Mouse (Mus musculus) hindbrain, embryonic 15.5 days (tissue): ENCODE results near the gene Mutyh. TPM values are rescaled to one million over a fixed set of nuclear protein-coding genes. Genes with fewer than 3 reads are reported as not detected.
"Not testable (repeated sequence)": the region's sequence is repeated elsewhere in the genome, so short reads cannot be mapped to it uniquely, and the experiment has no call there.

Source experiments
- ATAC-seq: fragments of 200-750 bp; cut with Nextera tagmentation; 2 replicates; pipeline ENCODE4 v1.8.0; 2017; ENCODE audit warnings: low read depth, moderate number of reproducible peaks, moderate TSS enrichment; ENCODE audit not compliant: low FRiP score
- H3K27ac ChIP-seq: fragments of 300-500 bp; sonication (generic); replicated peaks from 2 replicates; pipeline ENCODE4 v1.5.1; 2015; ENCODE audit warnings: mild to moderate bottlenecking, inconsistent platforms
- H3K27me3 ChIP-seq: fragments of 300-500 bp; sonication (generic); 2 replicates; pipeline ENCODE4 v1.6.1; 2015; ENCODE audit warnings: control low read depth, inconsistent platforms
- H3K36me3 ChIP-seq: fragments of 300-500 bp; sonication (generic); 2 replicates; pipeline ENCODE4 v1.6.1; 2015; ENCODE audit warnings: control low read depth, inconsistent platforms
- H3K4me1 ChIP-seq: fragments of 300-500 bp; sonication (generic); replicated peaks from 2 replicates; pipeline ENCODE4 v1.6.1; 2015; ENCODE audit warnings: control low read depth, inconsistent platforms
- H3K4me2 ChIP-seq: fragments of 300-500 bp; sonication (generic); 2 replicates; pipeline ENCODE4 v1.6.1; 2015; ENCODE audit warnings: moderate library complexity, mild to moderate bottlenecking, inconsistent platforms
- H3K4me3 ChIP-seq: fragments of 300-500 bp; sonication (generic); 2 replicates; pipeline ENCODE4 v1.5.1; 2015; ENCODE audit warnings: mild to moderate bottlenecking, inconsistent platforms
- H3K9ac ChIP-seq: fragments of 300-500 bp; sonication (generic); 2 replicates; pipeline ENCODE4 v1.6.1; 2015; ENCODE audit warnings: inconsistent platforms
- H3K9me3 ChIP-seq: fragments of 300-500 bp; sonication (generic); 2 replicates; pipeline ENCODE4 v1.6.1; 2016; ENCODE audit warnings: control low read depth, inconsistent platforms
- WGBS: fragments of 180-500 bp; shearing (Covaris S2); methylation state at CpG from one replicate; pipeline ENCODE4 v1.1.7; 2015; 5-methylcytosine and 5-hydroxymethylcytosine counted together
- polyA plus RNA-seq: library from polyadenylated mRNA; unstranded; fragments of >200 nt; fragmentation: Nextera tagmentation; extraction: Ambion mirVana; gene quantifications from 2 replicates; pipeline ENCODE4 v1.2.1, GENCODE M21; 2015

The Mutyh gene
- polyA plus RNA-seq, 1 experiment from 2014 or later: 7.4 TPM

DNA sequence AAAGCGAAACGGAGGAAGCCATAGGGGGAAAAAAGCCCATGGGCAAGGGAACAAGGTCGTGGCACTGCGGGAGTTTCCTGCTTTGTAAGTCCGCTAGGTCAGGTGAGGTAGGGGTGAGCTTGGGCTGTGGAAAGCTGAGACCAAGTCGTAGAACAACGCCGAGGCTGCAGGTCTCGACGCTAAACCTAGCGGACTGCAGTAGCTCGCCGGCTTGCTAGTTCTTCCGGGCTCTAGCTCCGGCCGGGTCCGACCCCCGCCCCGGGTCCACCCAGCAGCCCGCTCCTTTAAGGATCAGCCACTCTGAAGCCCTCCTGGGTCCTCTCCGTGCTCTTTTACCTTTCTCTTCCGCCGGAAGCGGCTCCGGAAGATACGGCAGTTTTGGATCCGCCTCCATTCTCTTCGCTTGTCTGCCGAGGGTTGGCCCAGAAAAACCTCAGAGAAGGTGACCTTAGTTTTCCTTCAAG lies 17.1 kb downstream of the Mutyh start:
- H3K4me1 ChIP-seq: peaks cover 28% of the 10 kb centered on the region
- peak overlapping the region; percentile 81 for H3K27ac ChIP-seq
- H3K9ac ChIP-seq: peak overlapping the region; percentile 76
- H3K9me3 ChIP-seq: no peaks in the 10 kb centered on the region
- ATAC-seq: peak; percentile 77
- peak overlapping the region; percentile 54 for H3K4me3 ChIP-seq
- WGBS: 1% methylated on average over 29 of the region's 29 CpGs
- H3K4me2 ChIP-seq: peak overlapping the region; percentile 65
- H3K27me3 ChIP-seq: peaks cover 26% of the 10 kb centered on the region; the same call in 1 of the 2 replicates
- no peaks in the 10 kb centered on the region for H3K36me3 ChIP-seq

DNA sequence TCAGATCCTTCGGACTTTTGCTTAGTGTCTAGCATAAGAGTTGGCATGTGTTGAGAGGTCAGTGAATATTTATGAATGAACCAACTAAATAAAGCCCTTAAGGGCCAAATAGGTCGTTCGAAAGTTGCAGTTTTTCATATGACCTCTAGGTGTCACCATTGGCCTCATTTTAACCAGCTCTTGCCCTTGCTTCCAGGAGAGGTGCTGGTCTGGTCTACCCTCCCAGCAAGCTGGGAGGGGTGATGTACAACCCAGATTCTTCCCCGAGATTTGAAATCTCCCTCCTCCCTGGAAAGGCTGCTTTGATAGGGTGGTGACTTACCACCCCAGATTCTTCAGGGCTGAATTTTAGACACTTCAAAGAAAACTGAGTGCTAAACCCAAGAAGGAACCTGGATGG lies 20.3 kb downstream of the Mutyh start:
- H3K9me3 ChIP-seq: no peaks in the 10 kb centered on the region
- no peaks in the 10 kb centered on the region for H3K36me3 ChIP-seq
- no peak overlapping the region for H3K27ac ChIP-seq
- ATAC-seq: no peak
- 1% methylated on average over 4 of the region's 4 CpGs for WGBS
- no peak overlapping the region for H3K9ac ChIP-seq
- H3K4me1 ChIP-seq: peaks cover 24% of the 10 kb centered on the region
- H3K27me3 ChIP-seq: peaks cover 3% of the 10 kb centered on the region; the same call in 1 of the 2 replicates
- no peak overlapping the region for H3K4me3 ChIP-seq
- no peak overlapping the region for H3K4me2 ChIP-seq

DNA sequence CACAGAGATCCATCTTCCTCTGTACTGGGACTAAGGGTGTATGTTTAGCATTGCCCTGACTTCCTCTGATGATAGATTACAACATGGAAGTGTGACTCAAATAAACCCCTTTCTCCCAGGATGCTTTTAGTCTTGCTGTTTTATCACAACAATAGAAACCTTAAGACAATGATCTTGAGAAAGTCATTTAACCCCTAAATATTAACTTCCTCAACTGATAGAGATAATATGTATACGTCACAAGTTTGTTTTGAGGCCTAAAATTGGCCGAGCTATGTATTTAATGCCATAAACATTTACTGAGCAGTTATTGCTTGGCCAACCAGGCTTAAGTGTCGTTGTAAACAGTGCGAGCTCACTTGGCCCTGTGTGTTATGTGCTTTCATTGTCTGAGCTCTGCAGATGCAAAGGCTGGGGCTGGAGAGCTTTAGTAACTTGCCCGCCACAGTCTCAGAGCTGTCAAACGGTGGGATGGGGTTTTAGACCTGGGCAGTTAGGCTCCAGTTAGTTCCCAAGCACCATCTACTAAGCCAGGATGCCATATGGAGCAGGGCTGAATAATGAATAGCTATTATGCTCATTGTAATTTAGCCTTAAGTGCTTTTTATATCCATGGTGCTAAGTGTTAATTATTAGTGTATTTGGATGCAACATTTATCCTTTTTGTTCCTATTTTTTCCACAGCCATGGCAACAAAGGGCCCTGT lies 22.0 kb downstream of the Mutyh start:
- Histone ChIP-seq H3K9ac (no peak overlapping the region), H3K36me3 (no peaks in the 10 kb centered on the region), H3K4me3 (no peak overlapping the region), H3K27me3 (no peaks in the 10 kb centered on the region), H3K4me1 (peaks cover 17% of the 10 kb centered on the region), H3K27ac (peak overlapping the region; percentile 57), H3K9me3 (no peaks in the 10 kb centered on the region), H3K4me2 (no peak overlapping the region)
- 33% methylated on average over 6 of the region's 6 CpGs for WGBS
- ATAC-seq: no peak

DNA sequence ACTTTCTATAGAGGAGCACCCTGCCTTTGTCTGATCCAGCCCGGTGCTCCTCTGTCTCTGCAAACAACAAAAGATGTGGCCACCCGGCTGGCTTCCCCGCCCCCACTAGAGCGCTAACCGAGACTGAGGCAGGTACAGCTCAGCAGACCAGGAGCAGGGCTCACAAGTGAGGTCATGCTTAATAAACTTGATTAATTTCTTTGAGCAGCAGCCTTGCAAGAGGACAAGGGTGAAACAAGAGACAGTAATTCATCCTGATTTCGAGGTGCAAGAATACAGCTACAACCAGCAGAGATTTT lies 22.5 kb downstream of the Mutyh start:
- peaks cover 16% of the 10 kb centered on the region for H3K4me1 ChIP-seq
- no peak overlapping the region for H3K9ac ChIP-seq
- peak overlapping the region; percentile 57 for H3K27ac ChIP-seq
- H3K9me3 ChIP-seq: no peaks in the 10 kb centered on the region
- ATAC-seq: 0 out of 2 replicates have a peak, but pooled peaks have one; percentile 44
- no peak overlapping the region for H3K4me3 ChIP-seq
- WGBS: 9% methylated on average over 6 of the region's 6 CpGs
- H3K27me3 ChIP-seq: no peaks in the 10 kb centered on the region
- H3K4me2 ChIP-seq: no peak overlapping the region
- no peaks in the 10 kb centered on the region for H3K36me3 ChIP-seq

DNA sequence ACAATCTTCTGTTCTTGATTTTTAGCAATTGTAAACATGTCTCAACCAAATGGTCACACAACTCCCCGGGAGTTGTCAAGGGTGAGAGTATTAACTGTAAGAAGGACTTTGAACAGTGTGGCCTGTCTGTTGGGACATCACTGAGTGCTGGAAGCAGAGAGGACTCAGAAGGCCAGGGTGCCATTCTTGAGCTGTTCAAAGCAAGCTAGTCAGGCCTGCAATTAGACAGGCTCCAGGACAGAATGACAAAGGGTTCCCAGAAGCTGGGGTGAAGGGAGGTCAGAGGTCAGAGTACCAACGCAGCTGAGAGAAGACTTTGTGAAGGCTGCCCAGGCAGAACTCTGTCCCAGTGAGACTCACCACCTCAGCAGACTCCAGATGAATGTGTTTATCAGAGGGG lies 31.5 kb downstream of the Mutyh start:
- Histone ChIP-seq H3K4me2 (no peak overlapping the region), H3K9ac (no peak overlapping the region), H3K36me3 (no peaks in the 10 kb centered on the region), H3K27ac (no peak overlapping the region), H3K27me3 (no peaks in the 10 kb centered on the region), H3K9me3 (no peaks in the 10 kb centered on the region), H3K4me1 (no peaks in the 10 kb centered on the region), H3K4me3 (no peak overlapping the region)
- WGBS: 18% methylated on average over 2 of the region's 2 CpGs
- ATAC-seq: no peak

DNA sequence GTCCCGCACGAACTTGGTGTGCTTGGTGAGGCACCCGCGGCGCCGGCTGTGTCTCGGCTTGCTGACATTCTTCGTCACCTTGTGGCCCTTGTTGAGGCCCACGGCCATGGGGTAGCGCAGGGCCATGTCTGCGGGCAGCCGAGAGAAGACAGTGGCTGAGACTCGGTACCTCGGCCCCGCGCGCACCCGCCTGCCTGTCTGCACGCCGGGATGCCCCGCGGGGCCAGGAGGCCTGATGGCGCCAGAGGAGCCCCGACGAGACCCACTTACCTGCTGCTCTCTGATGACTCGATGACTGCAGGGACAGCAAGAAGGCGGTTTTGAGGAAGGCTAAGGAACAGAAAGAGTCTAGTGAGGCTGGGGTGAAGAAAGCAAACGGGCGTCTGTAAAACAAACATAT lies 32.6 kb downstream of the Mutyh start:
- H3K9ac ChIP-seq, H3K4me3 ChIP-seq, H3K36me3 ChIP-seq, H3K9me3 ChIP-seq, H3K4me1 ChIP-seq, H3K27ac ChIP-seq, H3K27me3 ChIP-seq, ATAC-seq: not testable (repeated sequence)
- 0 out of 2 replicates have a peak overlapping the region, but pooled peaks have one; percentile 23 for H3K4me2 ChIP-seq
- WGBS: 34% methylated on average over 21 of the region's 29 CpGs

DNA sequence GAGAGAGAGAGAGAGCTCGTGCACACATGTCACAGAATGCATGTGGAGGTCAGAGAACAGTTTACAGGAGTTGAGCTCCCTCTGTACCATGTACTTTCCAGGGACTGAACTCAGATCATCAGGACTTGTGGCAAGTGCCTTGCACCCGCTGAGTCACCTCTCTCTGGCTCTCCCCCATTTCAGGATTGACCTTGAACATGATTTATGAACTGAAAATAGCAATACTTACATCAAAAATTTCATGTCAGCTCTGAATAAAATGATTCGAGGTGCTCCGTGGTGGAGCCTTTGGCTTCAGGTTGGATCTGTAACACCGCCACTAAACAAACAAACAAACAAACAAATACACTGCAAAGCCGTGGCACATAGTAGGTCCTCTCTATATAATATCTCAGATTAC lies 33.3 kb downstream of the Mutyh start:
- Histone ChIP-seq H3K36me3 (no peaks in the 10 kb centered on the region), H3K4me1 (no peaks in the 10 kb centered on the region), H3K4me2 (no peak overlapping the region), H3K9ac (no peak overlapping the region), H3K27ac (no peak overlapping the region), H3K4me3 (no peak overlapping the region), H3K27me3 (no peaks in the 10 kb centered on the region), H3K9me3 (no peaks in the 10 kb centered on the region)
- ATAC-seq: no peak
- WGBS: 87% methylated on average over 6 of the region's 6 CpGs

DNA sequence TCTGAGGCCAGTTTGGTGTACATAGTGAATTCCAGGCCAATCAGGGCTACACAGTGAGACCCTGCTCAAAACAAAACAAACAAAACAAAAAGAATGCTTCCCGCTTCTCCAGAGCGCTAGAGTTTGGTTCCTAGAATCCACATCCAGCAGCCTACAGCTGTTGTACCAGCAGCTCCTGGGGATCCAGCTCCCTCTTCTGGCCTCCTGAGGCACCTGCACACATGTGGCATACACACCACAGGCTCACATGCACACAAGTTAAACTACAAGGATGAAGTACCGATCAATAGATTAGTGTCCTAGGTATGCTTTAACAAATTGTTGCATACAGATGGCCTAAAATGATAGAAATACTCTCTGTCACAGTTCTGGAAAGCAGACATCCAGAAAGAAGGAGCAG lies 36.8 kb downstream of the Mutyh start:
- H3K4me1 ChIP-seq: no peaks in the 10 kb centered on the region
- no peaks in the 10 kb centered on the region for H3K27me3 ChIP-seq
- 88% methylated on average over 3 of the region's 3 CpGs for WGBS
- no peak overlapping the region for H3K4me2 ChIP-seq
- no peak for ATAC-seq
- no peak overlapping the region for H3K4me3 ChIP-seq
- no peaks in the 10 kb centered on the region for H3K36me3 ChIP-seq
- no peaks in the 10 kb centered on the region for H3K9me3 ChIP-seq
- H3K9ac ChIP-seq: no peak overlapping the region
- no peak overlapping the region for H3K27ac ChIP-seq

DNA sequence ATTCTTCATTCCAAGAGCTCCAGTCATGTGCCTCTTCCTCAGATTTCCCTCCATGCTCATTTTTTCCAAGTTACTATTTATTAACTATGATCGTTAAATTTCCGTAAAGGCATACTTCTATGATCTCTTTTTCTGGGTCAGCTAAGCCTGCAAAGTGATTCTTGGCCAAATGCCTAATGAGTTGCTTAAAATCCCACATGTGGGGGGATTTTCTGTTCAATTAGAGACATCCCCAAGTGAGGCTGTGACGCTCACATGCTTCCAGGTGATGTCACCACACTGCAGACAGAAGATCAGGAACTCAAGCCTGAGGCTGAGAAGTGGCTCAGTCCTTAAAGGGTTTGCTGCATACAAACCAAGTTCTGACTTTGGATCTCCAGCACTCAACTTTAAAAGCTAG lies 42.4 kb downstream of the Mutyh start:
- Histone ChIP-seq H3K4me3 (no peak overlapping the region), H3K36me3 (no peaks in the 10 kb centered on the region), H3K4me2 (no peak overlapping the region), H3K4me1 (no peaks in the 10 kb centered on the region), H3K9me3 (no peaks in the 10 kb centered on the region), H3K27me3 (no peaks in the 10 kb centered on the region), H3K9ac (no peak overlapping the region), H3K27ac (no peak overlapping the region)
- no peak for ATAC-seq
- WGBS: 77% methylated on average over 3 of the region's 3 CpGs

DNA sequence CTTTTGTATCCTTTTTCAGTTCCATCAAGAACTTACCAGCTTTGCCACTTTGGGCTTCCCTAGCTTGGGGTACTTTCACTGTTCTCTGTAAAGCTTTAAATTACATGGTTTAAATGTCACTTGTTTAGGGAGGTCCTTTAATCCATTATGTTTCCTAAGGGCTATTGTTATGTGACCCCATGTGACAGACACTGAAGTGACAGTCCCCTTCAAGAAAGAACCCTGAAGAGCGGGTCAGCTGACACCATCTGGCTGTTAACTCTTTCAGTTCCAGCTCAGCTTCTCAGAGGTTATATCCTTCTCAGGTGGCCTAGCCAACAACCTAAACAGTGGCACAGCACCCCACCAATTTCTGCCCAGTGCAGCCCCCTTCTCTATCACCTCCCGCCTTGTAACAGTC lies 46.8 kb downstream of the Mutyh start:
- Histone ChIP-seq H3K4me3 (no peak overlapping the region), H3K9ac (no peak overlapping the region), H3K27ac (no peak overlapping the region), H3K4me2 (no peak overlapping the region), H3K36me3 (no peaks in the 10 kb centered on the region), H3K9me3 (no peaks in the 10 kb centered on the region), H3K27me3 (no peaks in the 10 kb centered on the region), H3K4me1 (no peaks in the 10 kb centered on the region)
- WGBS: 16% methylated on average over 2 of the region's 2 CpGs
- no peak for ATAC-seq

DNA sequence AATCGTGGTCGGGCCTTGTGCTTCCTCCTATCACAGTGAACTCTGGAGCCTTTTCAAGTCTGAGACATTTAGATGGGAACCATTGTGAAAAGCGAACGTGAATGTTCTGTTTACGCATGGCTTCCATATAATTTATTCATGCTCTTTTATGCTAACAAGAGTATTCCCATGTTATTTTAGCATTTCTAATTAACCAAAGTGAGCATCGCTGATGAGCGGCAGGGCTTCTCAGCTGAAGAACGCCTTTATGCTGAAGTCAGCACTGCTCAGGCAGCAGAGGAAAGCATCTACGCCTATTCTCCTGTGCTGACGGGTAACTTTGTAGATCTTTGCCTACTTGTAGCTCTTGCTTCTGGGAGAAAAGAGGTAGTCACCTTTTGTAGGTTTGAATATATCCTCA lies 49.7 kb downstream of the Mutyh start:
- H3K9ac ChIP-seq: no peak overlapping the region
- ATAC-seq: no peak
- H3K27me3 ChIP-seq: no peaks in the 10 kb centered on the region
- no peaks in the 10 kb centered on the region for H3K36me3 ChIP-seq
- H3K4me2 ChIP-seq: no peak overlapping the region
- H3K4me3 ChIP-seq: no peak overlapping the region
- H3K4me1 ChIP-seq: no peaks in the 10 kb centered on the region
- H3K27ac ChIP-seq: no peak overlapping the region
- no peaks in the 10 kb centered on the region for H3K9me3 ChIP-seq
- 38% methylated on average over 10 of the region's 10 CpGs for WGBS

DNA sequence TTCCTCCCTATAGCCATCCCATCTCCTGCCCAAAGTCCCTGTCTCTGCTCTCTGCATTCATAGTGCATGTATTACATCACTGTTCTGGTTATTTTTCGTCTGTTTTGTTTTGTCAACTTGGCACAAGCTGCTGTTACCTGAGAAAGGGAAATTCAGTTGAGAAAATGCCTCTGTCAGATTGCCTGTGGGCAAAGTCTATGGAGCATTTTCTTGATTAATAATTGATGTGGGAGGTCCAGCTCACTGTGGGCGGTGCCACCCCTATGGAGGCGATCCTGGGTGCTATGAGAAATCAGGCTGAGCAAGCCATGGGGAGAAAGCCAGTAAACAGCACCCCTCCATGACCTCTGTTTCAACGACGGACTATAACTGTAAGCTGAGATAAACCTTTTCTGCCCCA lies 52.2 kb downstream of the Mutyh start:
- no peaks in the 10 kb centered on the region for H3K27me3 ChIP-seq
- ATAC-seq: no peak
- no peaks in the 10 kb centered on the region for H3K9me3 ChIP-seq
- no peak overlapping the region for H3K27ac ChIP-seq
- no peaks in the 10 kb centered on the region for H3K4me1 ChIP-seq
- no peak overlapping the region for H3K4me3 ChIP-seq
- H3K4me2 ChIP-seq: no peak overlapping the region
- no peaks in the 10 kb centered on the region for H3K36me3 ChIP-seq
- H3K9ac ChIP-seq: no peak overlapping the region
- 71% methylated on average over 5 of the region's 5 CpGs for WGBS

DNA sequence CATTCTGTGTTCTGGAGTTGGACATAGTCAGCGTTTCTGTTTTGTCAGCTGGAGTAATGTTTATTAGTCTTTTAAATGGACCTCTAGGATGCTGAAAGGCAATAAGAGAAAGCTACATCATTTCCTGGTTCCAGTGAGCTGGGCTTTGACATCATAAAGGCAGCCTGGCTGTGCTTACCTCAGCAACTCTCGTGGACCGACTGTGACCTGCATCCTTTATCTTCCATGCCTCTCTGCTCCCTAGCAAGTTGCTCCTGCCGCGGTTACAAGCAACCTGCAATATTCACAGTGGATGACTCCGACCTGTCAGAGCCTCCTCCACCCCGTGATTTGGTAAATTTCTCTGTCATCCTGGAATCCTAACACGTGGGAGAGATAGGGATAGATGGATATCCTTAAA lies 54.5 kb downstream of the Mutyh start:
- 60% methylated on average over 8 of the region's 8 CpGs for WGBS
- no peak for ATAC-seq
- no peak overlapping the region for H3K9ac ChIP-seq
- H3K4me3 ChIP-seq: no peak overlapping the region
- no peaks in the 10 kb centered on the region for H3K36me3 ChIP-seq
- H3K27ac ChIP-seq: no peak overlapping the region
- no peaks in the 10 kb centered on the region for H3K4me1 ChIP-seq
- no peaks in the 10 kb centered on the region for H3K9me3 ChIP-seq
- H3K4me2 ChIP-seq: no peak overlapping the region
- no peaks in the 10 kb centered on the region for H3K27me3 ChIP-seq
